Mouse (Mus musculus) lung, postnatal 0 days (tissue): ENCODE measurements around the gene Prrc2a.

Source experiments
- CTCF ChIP-seq: IDR thresholded peaks from 2 replicates; pipeline ENCODE4 v1.5.1; 2016; ENCODE audit warnings: antibody characterized with exemption, mild to moderate bottlenecking
- EP300 ChIP-seq: IDR thresholded peaks from 2 replicates; pipeline ENCODE4 v1.6.1; 2016; ENCODE audit warnings: antibody characterized with exemption, mild to moderate bottlenecking, control low read depth

DNA sequence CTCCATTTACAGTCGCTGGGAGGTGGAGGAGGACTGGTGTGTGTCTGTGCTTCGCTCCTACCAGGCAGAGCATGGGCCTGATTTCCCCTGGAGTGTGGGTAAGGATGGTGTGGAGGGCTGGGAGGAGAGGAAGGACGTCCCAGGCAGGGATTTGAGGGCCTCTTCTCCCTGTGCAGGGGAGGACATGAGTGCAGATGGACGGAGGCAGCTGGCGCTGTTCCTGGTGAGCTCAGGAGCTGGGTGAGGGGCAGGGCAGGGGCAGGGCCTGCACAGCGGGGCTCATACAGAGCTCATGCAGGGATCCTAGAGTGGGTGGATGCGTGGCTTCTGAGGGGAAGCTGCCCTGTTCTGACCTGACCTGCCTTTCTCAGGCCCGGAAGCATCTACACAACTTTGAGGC lies 62.4 kb downstream of the Prrc2a start:
- no peak for TF ChIP-seq EP300
- no peak for TF ChIP-seq CTCF
